Mouse (Mus musculus) CD4-positive, CD25-positive, alpha-beta regulatory T cell, adult 4 months (primary cell): Measurements from ENCODE around the gene Tomm6. TPM values are rescaled to one million over a fixed set of nuclear protein-coding genes. Genes with fewer than 3 reads are reported as not detected.
A peak's percentile ranks its signal among the peaks of the same experiment; 100 is the strongest.

Source experiments
- ATAC-seq: one replicate; pipeline ENCODE4 v1.8.0; 2017
- polyA plus RNA-seq, 2 experiments: library from polyadenylated mRNA; unstranded; fragments of 100-300 nt; shearing (Covaris generic); gene quantifications; one replicate each; pipeline ENCODE4 v1.2.1; 2017

Tomm6 gene
- polyA plus RNA-seq = 100 to 1,000 TPM; 264 to 319 TPM

GRCm38 (mm10) chr17:47688344-47688607 lies at the start of gene Tomm6:
TSS of gene Tomm6 (minus strand) at chr17:47688386.
- no peak for ATAC-seq

- peak; percentile 15 for ATAC-seq
Measured at GRCm38 (mm10) chr17:47737271-47738065, 49.3 kb upstream of the Tomm6 start.

- peak; percentile 81 for ATAC-seq
Measured at GRCm38 (mm10) chr17:47736856-47737255, 48.7 kb upstream of the Tomm6 start, which contains the start of gene Tfeb. TSS of gene Tfeb (plus strand) at chr17:47737030.

- no peak for ATAC-seq
Measured at GRCm38 (mm10) chr17:47735553-47736100, 47.4 kb upstream of the Tomm6 start.

GRCm38 (mm10) chr17:47730633-47731575 lies 42.7 kb upstream of the Tomm6 start:
- no peak for ATAC-seq

GRCm38 (mm10) chr17:47726566-47726965 lies 38.4 kb upstream of the Tomm6 start, which contains the start of gene Pgc:
TSS of gene Pgc (plus strand) at chr17:47726842.
- no peak for ATAC-seq

GRCm38 (mm10) chr17:47721183-47721582 lies 33.0 kb upstream of the Tomm6 start:
- ATAC-seq = no peak

GRCm38 (mm10) chr17:47715037-47715436 lies 26.9 kb upstream of the Tomm6 start:
- ATAC-seq = no peak

- no peak for ATAC-seq
Measured at GRCm38 (mm10) chr17:47712889-47713571, 24.8 kb upstream of the Tomm6 start.

- ATAC-seq = no peak
Measured at GRCm38 (mm10) chr17:47711883-47712282, 23.7 kb upstream of the Tomm6 start.

GRCm38 (mm10) chr17:47710036-47710435 lies 21.9 kb upstream of the Tomm6 start:
- no peak for ATAC-seq

GRCm38 (mm10) chr17:47708972-47709371 lies 20.8 kb upstream of the Tomm6 start:
- no peak for ATAC-seq

GRCm38 (mm10) chr17:47707961-47708360 lies 19.8 kb upstream of the Tomm6 start:
- ATAC-seq = no peak

GRCm38 (mm10) chr17:47706196-47706595 lies 18.0 kb upstream of the Tomm6 start:
- no peak for ATAC-seq

GRCm38 (mm10) chr17:47704692-47705091 lies 16.5 kb upstream of the Tomm6 start:
- ATAC-seq = no peak

GRCm38 (mm10) chr17:47703556-47703955 lies 15.4 kb upstream of the Tomm6 start:
- no peak for ATAC-seq

- ATAC-seq = no peak
Measured at GRCm38 (mm10) chr17:47702548-47703345, 14.6 kb upstream of the Tomm6 start.

- no peak for ATAC-seq
Measured at GRCm38 (mm10) chr17:47701793-47702192, 13.6 kb upstream of the Tomm6 start.

- ATAC-seq = no peak
Measured at GRCm38 (mm10) chr17:47699055-47699454, 10.9 kb upstream of the Tomm6 start.

GRCm38 (mm10) chr17:47698156-47698555 lies 10.0 kb upstream of the Tomm6 start:
- no peak for ATAC-seq

GRCm38 (mm10) chr17:47695337-47695710 lies 7.1 kb upstream of the Tomm6 start:
- no peak for ATAC-seq
